Mouse (Mus musculus): Measurements from ENCODE around the gene Olfr484.

GRCm38 (mm10) chr7:108100549-108100948 is 26.7 kb downstream of the Olfr484 start, which contains the start of gene Olfr483:
- TF ChIP-seq CTCF (conservative IDR thresholded peaks at IDR 0.05; ENCODE audit: insufficient read depth, insufficient read length, low read depth, low read length) (no peak), POLR2A (IDR thresholded peaks at IDR 0.05; ENCODE audit: low read depth, low read length) (no peak)
